In genomic region chr8:3279721-3280077, GRCm38 (mm10) we compare ENCODE assay signal across 8 mouse cellular contexts. TPM values are rescaled to one million over a fixed set of nuclear protein-coding genes. Genes with fewer than 3 reads are reported as not detected.
DNase-seq lines count a peak whose midpoint lies in the region; ATAC-seq lines count a peak whose summit lies in the region.

No protein-coding gene starts in this region.

- H3K4me3 ChIP-seq in lung, embryonic 16.5 days (ENCODE audit: low read length): peak overlapping the region; percentile 95
- H3K4me3 ChIP-seq in embryonic facial prominence, embryonic 15.5 days (replicated peaks): peak overlapping the region; percentile 91
- H3K4me3 ChIP-seq in intestine, embryonic 14.5 days (ENCODE audit: low read depth, low read length): peak overlapping the region; percentile 85
- H3K4me3 ChIP-seq in neural tube, embryonic 12.5 days: peak overlapping the region; percentile 90

- H3K27me3 ChIP-seq in lung, embryonic 16.5 days (ENCODE audit: control insufficient read depth, insufficient read depth, low read depth, low read length): no peaks in the 10 kb centered on the region
- no peaks in the 10 kb centered on the region for H3K27me3 ChIP-seq in embryonic facial prominence, embryonic 15.5 days
- no peaks in the 10 kb centered on the region for H3K27me3 ChIP-seq in intestine, embryonic 14.5 days (replicated peaks; ENCODE audit: control insufficient read depth, insufficient read depth, low read length)
- H3K27me3 ChIP-seq in neural tube, embryonic 12.5 days (replicated peaks): no peaks in the 10 kb centered on the region

- peaks cover 8% of the 10 kb centered on the region for H3K4me1 ChIP-seq in lung, embryonic 16.5 days (replicated peaks; ENCODE audit: control insufficient read depth, insufficient read depth, low read length)
- peaks cover 27% of the 10 kb centered on the region for H3K4me1 ChIP-seq in embryonic facial prominence, embryonic 15.5 days
- peaks cover 14% of the 10 kb centered on the region for H3K4me1 ChIP-seq in intestine, embryonic 14.5 days (replicated peaks; ENCODE audit: control insufficient read depth, insufficient read depth, low read length)
- peaks cover 18% of the 10 kb centered on the region for H3K4me1 ChIP-seq in neural tube, embryonic 12.5 days

- H3K27ac ChIP-seq in lung, embryonic 16.5 days (ENCODE audit: low read length): no peak overlapping the region
- H3K27ac ChIP-seq in embryonic facial prominence, embryonic 15.5 days (replicated peaks): no peak overlapping the region
- no peak overlapping the region for H3K27ac ChIP-seq in intestine, embryonic 14.5 days (ENCODE audit: low read depth)
- H3K27ac ChIP-seq in neural tube, embryonic 12.5 days: no peak overlapping the region

- no peaks in the 10 kb centered on the region for H3K9me3 ChIP-seq in lung, embryonic 16.5 days (ENCODE audit: control insufficient read depth, low read length)
- no peaks in the 10 kb centered on the region for H3K9me3 ChIP-seq in embryonic facial prominence, embryonic 15.5 days (replicated peaks)
- no peaks in the 10 kb centered on the region for H3K9me3 ChIP-seq in intestine, embryonic 14.5 days (ENCODE audit: control insufficient read depth, low read length)
- H3K9me3 ChIP-seq in neural tube, embryonic 12.5 days: no peaks in the 10 kb centered on the region

- WGBS in lung, embryonic 16.5 days: under 1% methylated on average over 18 of the region's 18 CpGs
- 2% methylated on average over 18 of the region's 18 CpGs for WGBS in embryonic facial prominence, embryonic 15.5 days
- WGBS in intestine, embryonic 14.5 days: under 1% methylated on average over 16 of the region's 18 CpGs
- 2% methylated on average over 18 of the region's 18 CpGs for WGBS in neural tube, embryonic 12.5 days

- peak overlapping the region; percentile 97 for H3K9ac ChIP-seq in lung, embryonic 16.5 days (ENCODE audit: low read length)
- peak overlapping the region; percentile 86; the same call in 1 of the 2 replicates for H3K9ac ChIP-seq in embryonic facial prominence, embryonic 15.5 days
- peak overlapping the region; percentile 73 for H3K9ac ChIP-seq in intestine, embryonic 14.5 days (ENCODE audit: low read length)
- H3K9ac ChIP-seq in neural tube, embryonic 12.5 days: 0 out of 2 replicates have a peak overlapping the region, but pooled peaks have one; percentile 81

- DNase-seq in lung, postnatal 10 days: no peak
- no peak for DNase-seq in intestine, embryonic 14.5 days (ENCODE audit: low spot score)
- no peak for DNase-seq in adrenal gland, adult 2 months
- no peak for DNase-seq in adrenal gland, adult 18-20 months (ENCODE audit: low spot score in 2 of 2)

- ATAC-seq in lung, embryonic 16.5 days (ENCODE audit: low read depth): no peak; the same call in 1 of the 2 replicates
- ATAC-seq in embryonic facial prominence, embryonic 15.5 days (ENCODE audit: insufficient number of reproducible peaks, low FRiP score, low TSS enrichment, low read depth): no peak
- no peak for ATAC-seq in intestine, embryonic 14.5 days (replicated peaks; ENCODE audit: low FRiP score, low TSS enrichment, low read depth)
- ATAC-seq in neural tube, embryonic 12.5 days (ENCODE audit: low FRiP score, low read depth): no peak; the same call in 1 of the 2 replicates
- no peak for ATAC-seq in megakaryocyte progenitor cell, adult 5-6 weeks (replicated peaks; ENCODE audit: poor library complexity)

- peak overlapping the region; percentile 83 for H3K4me2 ChIP-seq in lung, embryonic 16.5 days (ENCODE audit: low read depth, low read length)
- peak overlapping the region; percentile 78 for H3K4me2 ChIP-seq in embryonic facial prominence, embryonic 15.5 days (replicated peaks)
- H3K4me2 ChIP-seq in intestine, embryonic 14.5 days (ENCODE audit: low read length): peak overlapping the region; percentile 94
- H3K4me2 ChIP-seq in neural tube, embryonic 12.5 days (replicated peaks): peak overlapping the region; percentile 87

- H3K36me3 ChIP-seq in lung, embryonic 16.5 days (ENCODE audit: control insufficient read depth, insufficient read depth, low read length): no peaks in the 10 kb centered on the region
- no peaks in the 10 kb centered on the region for H3K36me3 ChIP-seq in embryonic facial prominence, embryonic 15.5 days
- H3K36me3 ChIP-seq in intestine, embryonic 14.5 days (ENCODE audit: control insufficient read depth, insufficient read depth, low read length): no peaks in the 10 kb centered on the region
- H3K36me3 ChIP-seq in neural tube, embryonic 12.5 days: no peaks in the 10 kb centered on the region

RNA-seq across cellular contexts. Expression of gene Insr, which starts 0.3 kb away (rescaled TPM):
- 34.1 and 38.7 TPM in 2 replicates for polyA plus RNA-seq in lung, embryonic 16.5 days (2015; fragmentation: Nextera tagmentation; extraction: Ambion mirVana)
- polyA plus RNA-seq in embryonic facial prominence, embryonic 15.5 days (2015; fragmentation: Nextera tagmentation; extraction: Ambion mirVana): 42.2 and 42.6 TPM in 2 replicates
- 37.6 and 41.0 TPM in 2 replicates for polyA plus RNA-seq in intestine, embryonic 14.5 days (2014; fragmentation: Nextera tagmentation; extraction: Ambion mirVana)
- polyA plus RNA-seq in neural tube, embryonic 12.5 days (2016; fragmentation: Nextera tagmentation; extraction: Ambion mirVana): 53.7 and 55.6 TPM in 2 replicates
- total RNA-seq in adrenal gland, adult 2 months (2021): 100 to 1,000 TPM; 101 to 153 TPM
- 31.6 and 44.1 TPM in 2 replicates for polyA plus RNA-seq in adrenal gland, adult 2 months (2012; rRNA removed)
- total RNA-seq in megakaryocyte progenitor cell, adult 5-6 weeks (2015): 15.9 and 21.0 TPM in 2 replicates
- 9.7 and 10.3 TPM in 2 replicates for total RNA-seq in megakaryocyte progenitor cell, adult 5-6 weeks (2017)
- 100 to 1,000 TPM; 121 to 156 TPM for total RNA-seq in adrenal gland, adult 18-20 months (2021)
